In genomic region chr6:71877965-71878760, GRCm38 (mm10) we compare ENCODE assay signal across 17 mouse cellular contexts. TPM values are rescaled to one million over a fixed set of nuclear protein-coding genes. Genes with fewer than 3 reads are reported as not detected.
DNase-seq lines count a peak whose midpoint lies in the region; ATAC-seq and TF ChIP-seq lines count a peak whose summit lies in the region.
"Had no signal": no experiment of that assay in that cellular context is flagged by ENCODE, and none has a peak within 500 bp of the region (broad histone marks: within the 10 kb centered on the region; RNA-seq: fewer than 3 reads in every experiment).

No protein-coding gene starts in this region.

- peak; percentile 15; the same call in 1 of the 2 replicates for ATAC-seq in G1E (ENCODE audit: extremely low read depth, insufficient number of reproducible peaks, low FRiP score, poor library complexity, severe bottlenecking)
- ATAC-seq in kidney, embryonic 16.5 days (ENCODE audit: low FRiP score, low TSS enrichment): no peak

- peak overlapping the region; percentile 24; the same call in 1 of the 2 replicates for H3K27ac ChIP-seq in gastrocnemius, adult 2 months
- no peak overlapping the region for H3K27ac ChIP-seq in left cerebral cortex, adult 2 months
- H3K27ac ChIP-seq in kidney, embryonic 16.5 days (ENCODE audit: low read length): no peak overlapping the region
- H3K27ac ChIP-seq: kidney, embryonic 15.5 days; liver, embryonic 15.5 days; stomach, embryonic 15.5 days had no signal

- H3K9ac ChIP-seq in kidney, embryonic 16.5 days (replicated peaks; ENCODE audit: low read length): no peak overlapping the region
- H3K9ac ChIP-seq: kidney, embryonic 15.5 days; liver, embryonic 15.5 days; stomach, embryonic 15.5 days had no signal

- H3K36me3 ChIP-seq in G1E (replicated peaks): peaks cover 85% of the 10 kb centered on the region
- H3K36me3 ChIP-seq in kidney, embryonic 16.5 days (ENCODE audit: insufficient read depth, low read length): peaks cover 78% of the 10 kb centered on the region

- no peak for TF ChIP-seq CTCF in gastrocnemius, adult 2 months (IDR thresholded peaks at IDR 0.05)
- TF ChIP-seq CTCF in G1E (IDR thresholded peaks at IDR 0.05; ENCODE audit: low read depth, low read length): no peak
- TF ChIP-seq CTCF in left cerebral cortex, adult 2 months (IDR thresholded peaks at IDR 0.05): no peak; the same call in 1 of the 2 replicates

- DNase-seq in gastrocnemius, adult 2 months: no peak
- DNase-seq in gastrocnemius, postnatal 4 days (ENCODE audit: low spot score in 2 of 2): no peak
- peak; percentile 9 for DNase-seq in 3134 (ENCODE audit: extremely low read depth, insufficient read length, low spot score)
- no peak for DNase-seq in G1E (ENCODE audit: low spot score)
- peak; percentile 19 for DNase-seq in induced T-regulatory cell, adult 2 months (ENCODE audit: low read depth)
- DNase-seq in cerebellum, adult 11 months: no peak
- DNase-seq in left cerebral cortex, adult 2 months (ENCODE audit: extremely low spot score in 1 of 2, low spot score in 2 of 2): no peak
- DNase-seq: adrenal gland, postnatal 14 days; cerebellum, adult 9-10 months; gastrocnemius, postnatal 25 days; heart, postnatal 36 days had no signal

- H3K4me1 ChIP-seq in G1E (ENCODE audit: insufficient read depth, low read depth, low read length): peaks cover 25% of the 10 kb centered on the region
- no peaks in the 10 kb centered on the region for H3K4me1 ChIP-seq in kidney, embryonic 16.5 days (ENCODE audit: insufficient read depth, low read length)
- H3K4me1 ChIP-seq: kidney, embryonic 15.5 days; liver, embryonic 15.5 days; stomach, embryonic 15.5 days had no signal

- H3K4me2 ChIP-seq in kidney, embryonic 16.5 days (replicated peaks; ENCODE audit: low read depth, low read length): no peak overlapping the region
- H3K4me2 ChIP-seq: kidney, embryonic 15.5 days; liver, embryonic 15.5 days; stomach, embryonic 15.5 days had no signal

- H3K27me3 ChIP-seq in G1E (ENCODE audit: insufficient read depth, low read length): no peaks in the 10 kb centered on the region
- no peaks in the 10 kb centered on the region for H3K27me3 ChIP-seq in kidney, embryonic 16.5 days (ENCODE audit: insufficient read depth, low read length)
- H3K27me3 ChIP-seq: CH12.LX; kidney, embryonic 15.5 days; liver, embryonic 15.5 days; stomach, embryonic 15.5 days had no signal

- intact Hi-C loops in gastrocnemius, adult 2 months (cut with DNase I): no loop called here
- intact Hi-C loops in left cerebral cortex, adult 2 months (cut with DNase I): no loop called here

- no peaks in the 10 kb centered on the region for H3K9me3 ChIP-seq in G1E (replicated peaks)
- no peaks in the 10 kb centered on the region for H3K9me3 ChIP-seq in kidney, embryonic 16.5 days (ENCODE audit: low read length)
- H3K9me3 ChIP-seq: kidney, embryonic 15.5 days; liver, embryonic 15.5 days; stomach, embryonic 15.5 days had no signal

- WGBS in kidney, embryonic 16.5 days: 91% methylated on average over 3 of the region's 3 CpGs

- no peak overlapping the region for H3K4me3 ChIP-seq in gastrocnemius, adult 2 months
- H3K4me3 ChIP-seq in G1E (ENCODE audit: low read depth, low read length): no peak overlapping the region
- H3K4me3 ChIP-seq in left cerebral cortex, adult 2 months: no peak overlapping the region
- no peak overlapping the region for H3K4me3 ChIP-seq in kidney, embryonic 16.5 days (ENCODE audit: low read length)
- H3K4me3 ChIP-seq: erythroblast, embryonic 14.5 days; kidney, embryonic 15.5 days; liver, embryonic 15.5 days; stomach, embryonic 15.5 days had no signal

RNA-seq across cellular contexts. Expression of gene Ptcd3, which starts 30.4 kb away (rescaled TPM):
- total RNA-seq in gastrocnemius, adult 2 months (2021): 10 to 100 TPM; 60.3 to 84.9 TPM
- 10 to 100 TPM; 70.1 to 85.6 TPM for total RNA-seq in gastrocnemius, postnatal 4 days (2021)
- total RNA-seq in G1E (2014; fragmentation: Nextera tagmentation) (143 and 173 TPM in 2 replicates), G1E (2017) (191 and 198 TPM in 2 replicates)
- polyA plus RNA-seq in G1E (2012): 4.3 and 6.2 TPM in 2 replicates
- 10 to 100 TPM; 74.3 to 74.8 TPM for total RNA-seq in left cerebral cortex, adult 2 months (2021)
- 107 and 109 TPM in 2 replicates for polyA plus RNA-seq in kidney, embryonic 16.5 days (2015; fragmentation: Nextera tagmentation; extraction: Ambion mirVana)

RNA-seq across cellular contexts. Expression of gene Polr1a, which starts 30.7 kb away (rescaled TPM):
- total RNA-seq in gastrocnemius, adult 2 months (2021): 10 to 100 TPM; 40.7 to 41.1 TPM
- total RNA-seq in gastrocnemius, postnatal 4 days (2021): 10 to 100 TPM; 35.7 to 44.8 TPM
- total RNA-seq in G1E (2014; fragmentation: Nextera tagmentation) (55.2 and 62.4 TPM in 2 replicates), G1E (2017) (72.1 and 79.5 TPM in 2 replicates)
- polyA plus RNA-seq in G1E (2012): 18.7 and 31.8 TPM in 2 replicates
- 10 to 100 TPM; 31.8 to 31.9 TPM for total RNA-seq in left cerebral cortex, adult 2 months (2021)
- 35.6 and 38.3 TPM in 2 replicates for polyA plus RNA-seq in kidney, embryonic 16.5 days (2015; fragmentation: Nextera tagmentation; extraction: Ambion mirVana)

RNA-seq across cellular contexts. Expression of gene Immt, which starts 47.0 kb away (rescaled TPM):
- total RNA-seq in gastrocnemius, adult 2 months (2021): 100 to 1,000 TPM; 253 to 335 TPM
- total RNA-seq in gastrocnemius, postnatal 4 days (2021): 100 to 1,000 TPM; 174 to 197 TPM
- 139 and 169 TPM in 2 replicates for total RNA-seq in G1E (2014; fragmentation: Nextera tagmentation)
- 147 and 163 TPM in 2 replicates for total RNA-seq in G1E (2017)
- polyA plus RNA-seq in G1E (2012): 25.6 and 38.1 TPM in 2 replicates
- 100 to 1,000 TPM; 126 to 150 TPM for total RNA-seq in left cerebral cortex, adult 2 months (2021)
- 238 and 251 TPM in 2 replicates for polyA plus RNA-seq in kidney, embryonic 16.5 days (2015; fragmentation: Nextera tagmentation; extraction: Ambion mirVana)

RNA-seq across cellular contexts. Expression of gene Mrpl35, which starts 51.4 kb away (rescaled TPM):
- total RNA-seq in gastrocnemius, adult 2 months (2021): 10 to 100 TPM; 41.0 to 43.0 TPM
- total RNA-seq in gastrocnemius, postnatal 4 days (2021): 10 to 100 TPM; 28.5 to 32.0 TPM
- total RNA-seq in G1E (2014; fragmentation: Nextera tagmentation): 34.2 and 40.3 TPM in 2 replicates
- total RNA-seq in G1E (2017): 32.9 and 50.2 TPM in 2 replicates
- polyA plus RNA-seq in G1E (2012): 0.77 and 1.0 TPM in 2 replicates
- 10 to 100 TPM; 27.8 to 29.6 TPM for total RNA-seq in left cerebral cortex, adult 2 months (2021)
- polyA plus RNA-seq in kidney, embryonic 16.5 days (2015; fragmentation: Nextera tagmentation; extraction: Ambion mirVana): 70.7 and 71.2 TPM in 2 replicates

Comparison
In these comparisons a context has a peak if more than half of its experiments do, and no peak if none do; other contexts are left out.
1. DNase-seq: peak in 3134 (single experiment) and induced T-regulatory cell, adult 2 months (single experiment); none in gastrocnemius, adult 2 months (single experiment), gastrocnemius, postnatal 4 days (0 of 2), G1E (single experiment), cerebellum, adult 11 months (single experiment) and left cerebral cortex, adult 2 months (0 of 2).